Mouse (Mus musculus): Measurements from ENCODE around the gene Supt4a. TPM values are rescaled to one million over a fixed set of nuclear protein-coding genes. Genes with fewer than 3 reads are reported as not detected.

The Supt4a gene
- total RNA-seq (2014; fragmentation: Nextera tagmentation) (146 and 192 TPM in 2 replicates), total RNA-seq (2017) (55.2 and 75.2 TPM in 2 replicates)

DNA sequence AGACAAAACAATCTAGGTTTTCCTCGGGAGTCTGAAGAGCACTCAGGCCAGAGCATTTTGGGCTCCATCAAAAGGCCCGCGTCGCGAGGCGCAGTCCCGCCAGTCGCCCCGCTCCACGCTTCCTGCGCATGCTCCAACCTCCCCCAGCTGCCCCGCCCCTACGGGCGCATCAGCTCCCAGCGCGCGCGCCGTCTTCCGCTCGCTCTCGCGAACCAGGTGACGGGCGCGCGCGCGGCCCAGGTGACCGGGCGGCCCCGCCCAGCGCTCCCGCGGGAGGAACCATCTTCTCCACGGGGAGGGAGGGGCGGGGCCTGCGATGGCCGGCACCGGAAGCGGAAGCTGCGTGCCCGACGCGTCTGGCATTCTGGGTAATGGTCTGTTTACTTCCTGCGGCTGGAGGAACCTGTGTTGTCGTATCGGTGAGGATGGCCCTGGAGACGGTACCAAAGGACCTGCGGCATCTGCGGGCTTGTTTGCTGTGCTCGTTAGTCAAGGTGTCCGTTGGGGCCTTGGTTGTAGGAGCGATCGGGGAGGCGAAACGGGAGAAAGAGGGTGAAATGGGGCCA, at the start of gene Supt4a:
Gene Supt4a, plus strand, starts transcription at position 378 of the 566 bp plus-strand sequence.
- ATAC-seq (replicated peaks; ENCODE audit: low FRiP score, low TSS enrichment, poor library complexity, severe bottlenecking) = peak; percentile 84

DNA sequence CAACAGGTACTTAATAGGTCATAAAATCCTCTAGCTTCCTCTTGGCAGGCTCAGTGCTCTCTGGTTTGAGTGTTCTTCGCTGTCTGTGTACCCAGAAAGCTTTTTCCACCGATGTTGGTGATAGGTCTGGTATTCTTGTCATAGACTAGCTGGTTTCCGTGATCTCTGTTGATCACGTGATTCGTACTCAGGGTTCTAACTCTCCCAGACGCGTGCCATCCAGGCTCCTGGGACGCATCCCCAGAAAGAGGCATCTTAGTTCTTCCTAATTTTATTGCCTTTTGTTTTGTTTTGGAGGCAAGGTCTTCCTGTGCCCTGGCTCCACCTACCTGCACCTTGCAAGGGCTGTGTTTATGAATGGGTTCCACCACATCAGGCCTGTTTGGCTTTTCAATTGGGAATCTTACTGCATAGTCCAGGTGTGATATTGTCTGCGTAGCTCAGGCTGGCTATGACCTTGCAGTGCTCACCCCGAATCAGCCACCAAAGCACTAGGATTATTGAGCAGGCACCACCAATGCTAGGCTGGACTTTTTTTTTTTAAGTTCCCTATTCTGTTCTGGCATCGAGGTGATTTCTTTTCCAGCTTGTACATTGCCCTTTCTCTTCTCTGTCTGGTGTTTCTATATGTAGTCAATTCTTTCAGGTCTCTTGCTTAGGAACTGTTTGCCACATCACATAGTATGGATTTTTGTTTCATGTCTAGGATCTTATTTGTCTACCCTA, 48.7 kb upstream of the Supt4a start:
- ATAC-seq (replicated peaks; ENCODE audit: low FRiP score, low TSS enrichment, poor library complexity, severe bottlenecking) = no peak

DNA sequence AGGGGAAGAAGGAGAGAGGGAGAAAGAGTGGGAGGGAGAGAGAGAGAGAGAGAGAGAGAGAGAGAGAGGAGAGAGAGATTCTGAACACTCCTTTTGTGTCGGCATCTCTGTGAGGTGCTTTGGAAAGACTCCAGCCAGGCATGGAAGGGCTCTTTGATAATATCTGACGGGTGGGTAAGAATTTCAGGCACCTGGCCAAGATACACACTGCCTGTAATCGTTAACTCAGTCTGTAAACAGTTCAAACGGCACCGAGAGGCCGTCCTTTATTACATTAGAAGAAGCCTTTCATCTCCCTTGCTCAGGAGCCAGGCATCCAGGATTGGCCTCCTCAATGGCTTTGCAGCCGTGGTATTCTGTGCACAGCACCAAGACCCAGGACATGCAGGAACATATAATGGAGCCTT, 47.9 kb upstream of the Supt4a start:
- peak; percentile 67 for ATAC-seq (replicated peaks; ENCODE audit: low FRiP score, low TSS enrichment, poor library complexity, severe bottlenecking)

DNA sequence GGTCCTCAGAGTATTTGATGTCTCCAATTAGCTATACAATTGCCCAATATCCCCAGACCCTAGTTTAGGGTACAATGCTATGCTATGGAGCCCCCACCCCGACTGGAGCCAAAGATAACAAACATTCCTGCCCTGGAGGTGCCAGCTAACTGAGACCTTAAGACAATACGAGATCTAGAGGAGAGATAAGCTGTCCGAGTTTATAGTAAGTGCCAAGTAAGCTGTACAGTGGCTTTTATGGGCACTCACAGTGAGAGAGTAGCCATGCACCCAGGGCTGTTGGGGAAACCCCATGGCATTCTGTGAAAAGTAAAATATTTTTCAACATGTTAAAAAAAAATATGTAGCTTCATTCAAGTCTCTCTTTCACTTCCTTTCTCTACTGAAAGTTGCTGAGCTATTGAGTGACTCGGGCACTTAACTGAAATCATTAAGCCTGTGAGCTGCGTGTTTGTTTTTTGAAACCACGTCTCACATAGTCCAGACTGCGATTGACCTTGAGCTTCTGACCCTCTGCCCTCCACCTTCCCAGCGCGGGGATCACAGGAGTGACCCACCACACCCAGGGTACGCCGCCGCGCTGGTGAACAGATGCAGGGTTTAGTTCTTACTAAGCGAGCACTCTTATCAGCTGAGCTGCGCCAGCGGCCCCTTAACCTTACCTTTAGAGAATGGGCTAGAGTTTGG, 47.2 kb upstream of the Supt4a start:
- peak; percentile 57; the same call in 1 of the 2 replicates for ATAC-seq (replicated peaks; ENCODE audit: low FRiP score, low TSS enrichment, poor library complexity, severe bottlenecking)

DNA sequence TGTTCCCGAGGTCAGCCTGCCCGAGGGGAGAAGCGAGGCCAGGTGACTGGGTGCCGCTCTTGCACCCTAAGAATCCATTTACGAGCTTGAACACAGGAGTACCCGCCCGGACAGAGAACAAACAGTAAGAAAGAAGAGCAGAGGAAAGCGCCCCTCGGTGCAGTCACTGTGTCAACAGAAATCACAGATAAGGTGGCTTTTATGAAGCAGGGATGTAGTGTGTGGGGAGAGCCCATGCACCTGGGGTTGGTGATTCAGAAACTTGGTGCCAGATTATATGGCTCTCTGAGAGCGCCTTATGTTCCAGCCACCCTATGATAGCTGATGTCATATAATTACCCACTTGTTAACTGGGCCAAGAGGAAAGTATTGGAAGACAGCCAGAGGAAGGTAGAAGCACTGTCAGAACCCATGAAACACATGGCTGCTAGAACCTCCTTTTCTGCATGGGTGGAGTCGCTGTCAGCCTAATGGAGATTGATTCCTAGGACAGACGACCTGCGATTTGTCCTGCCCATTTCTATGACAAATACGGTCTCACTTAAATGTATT, 40.1 kb upstream of the Supt4a start:
- no peak for ATAC-seq (replicated peaks; ENCODE audit: low FRiP score, low TSS enrichment, poor library complexity, severe bottlenecking)

DNA sequence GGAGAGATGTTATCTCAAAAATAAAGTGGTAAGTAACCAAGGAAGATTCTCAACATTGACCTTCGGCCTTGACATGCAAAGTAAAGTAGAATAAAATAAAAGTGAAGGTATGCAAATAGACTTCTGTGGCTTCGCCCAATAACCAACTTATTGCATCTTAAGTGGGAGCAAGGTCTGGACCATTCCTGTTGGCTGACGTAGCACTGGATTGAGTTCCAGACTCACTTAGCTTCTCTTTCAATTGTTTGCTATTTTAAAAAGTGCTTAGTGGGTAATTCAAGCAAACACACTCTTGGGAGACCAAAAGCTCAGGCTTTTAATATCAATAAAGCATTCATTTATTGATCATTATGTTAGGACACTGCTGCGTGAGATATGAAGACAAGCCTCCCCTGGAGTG, 39.2 kb upstream of the Supt4a start:
- no peak for ATAC-seq (replicated peaks; ENCODE audit: low FRiP score, low TSS enrichment, poor library complexity, severe bottlenecking)

DNA sequence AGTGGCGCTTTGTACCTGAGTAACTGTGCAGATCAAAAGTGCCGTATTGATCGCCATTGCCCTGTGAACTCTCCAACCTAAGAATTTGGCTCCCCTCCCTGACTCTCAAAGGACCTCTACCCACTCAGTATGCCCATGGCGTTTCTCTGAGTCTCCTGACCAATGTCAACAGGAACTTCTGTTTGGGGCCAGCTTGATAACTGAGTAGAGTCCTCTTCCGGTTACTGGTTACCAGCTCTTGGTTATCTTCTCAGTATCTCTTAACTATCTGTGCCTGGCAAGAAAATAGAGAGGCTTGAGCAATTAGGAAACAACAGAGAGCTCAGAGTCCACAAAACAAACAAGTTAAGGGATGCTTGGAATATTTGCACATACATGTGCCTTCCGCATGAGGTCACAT, 36.2 kb upstream of the Supt4a start:
- no peak for ATAC-seq (replicated peaks; ENCODE audit: low FRiP score, low TSS enrichment, poor library complexity, severe bottlenecking)

DNA sequence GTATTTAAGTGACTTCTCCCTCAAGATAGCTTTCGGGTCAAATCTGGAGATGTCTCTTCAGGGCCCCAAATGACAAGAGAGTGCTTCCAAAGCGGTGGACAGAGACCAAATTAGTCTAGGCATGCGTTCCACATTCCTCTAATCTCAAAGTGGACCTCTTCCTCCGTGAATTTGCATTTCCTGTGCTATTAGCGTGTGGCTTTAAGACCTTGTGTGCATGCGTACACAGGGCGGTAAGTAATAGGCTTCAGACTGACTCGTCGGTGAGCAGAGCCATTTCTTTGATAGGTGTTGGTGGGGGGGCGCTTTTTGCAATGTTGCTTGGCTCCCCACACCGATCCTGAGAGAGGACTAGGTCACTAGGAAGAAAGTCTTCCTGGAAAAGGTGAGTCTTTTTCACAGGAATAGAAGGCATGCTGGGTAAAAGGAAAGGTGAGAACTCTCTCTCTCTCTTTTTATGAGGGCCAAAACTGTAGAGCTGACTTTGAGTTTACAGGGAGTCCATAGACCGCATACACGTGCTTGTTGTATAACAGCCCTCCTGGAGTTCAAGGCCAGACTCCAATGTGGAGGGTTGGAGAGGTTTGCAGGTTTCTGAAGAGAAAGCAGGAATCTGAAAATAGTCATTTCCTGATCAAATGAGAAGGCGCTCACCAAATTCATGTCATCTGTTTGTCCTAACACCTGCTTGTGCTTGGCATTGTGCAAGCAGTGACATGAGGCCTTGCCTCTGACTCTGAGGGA, 35.3 kb upstream of the Supt4a start:
- peak; percentile 56; the same call in 1 of the 2 replicates for ATAC-seq (replicated peaks; ENCODE audit: low FRiP score, low TSS enrichment, poor library complexity, severe bottlenecking)

DNA sequence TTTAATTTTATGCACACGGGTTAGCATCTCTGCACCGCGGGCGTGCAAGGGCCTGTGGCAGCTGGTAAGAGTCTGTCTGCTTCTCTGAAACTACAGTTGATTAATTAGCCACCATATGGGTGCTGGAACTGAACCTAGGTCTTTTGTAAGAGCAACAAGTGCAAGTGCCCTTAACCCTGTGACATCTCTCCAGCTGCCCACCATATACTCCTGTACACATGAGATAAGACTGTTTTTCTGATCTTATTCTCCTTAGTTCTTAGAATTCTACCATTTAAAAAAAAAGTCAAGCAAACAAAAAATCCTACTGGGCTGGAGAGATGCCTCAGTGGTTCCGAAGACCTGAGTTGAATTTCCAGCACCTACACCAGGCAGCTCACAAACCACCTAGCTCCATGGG, 33.7 kb upstream of the Supt4a start:
- ATAC-seq (replicated peaks; ENCODE audit: low FRiP score, low TSS enrichment, poor library complexity, severe bottlenecking) = peak; percentile 54; the same call in 1 of the 2 replicates

DNA sequence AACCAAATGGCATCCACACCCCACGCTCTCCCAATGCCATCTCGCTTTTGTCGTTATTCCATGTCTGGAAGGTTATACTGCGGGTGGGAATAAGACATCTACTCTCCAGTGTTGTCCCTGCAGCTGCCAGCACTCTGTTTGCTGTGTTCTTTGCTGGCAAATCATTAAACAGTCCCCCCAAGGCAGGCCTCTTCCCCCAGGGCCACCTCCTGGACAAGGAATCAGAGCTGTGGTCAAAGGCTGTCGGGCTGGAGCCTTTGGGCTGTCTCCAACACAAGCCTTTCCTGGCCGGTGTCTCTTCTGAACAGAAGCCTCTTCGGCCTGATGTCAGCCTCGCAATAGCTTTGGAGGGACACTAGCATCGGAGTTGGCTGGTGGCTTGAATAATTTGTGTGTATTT, 33.1 kb upstream of the Supt4a start:
- ATAC-seq (replicated peaks; ENCODE audit: low FRiP score, low TSS enrichment, poor library complexity, severe bottlenecking) = no peak

DNA sequence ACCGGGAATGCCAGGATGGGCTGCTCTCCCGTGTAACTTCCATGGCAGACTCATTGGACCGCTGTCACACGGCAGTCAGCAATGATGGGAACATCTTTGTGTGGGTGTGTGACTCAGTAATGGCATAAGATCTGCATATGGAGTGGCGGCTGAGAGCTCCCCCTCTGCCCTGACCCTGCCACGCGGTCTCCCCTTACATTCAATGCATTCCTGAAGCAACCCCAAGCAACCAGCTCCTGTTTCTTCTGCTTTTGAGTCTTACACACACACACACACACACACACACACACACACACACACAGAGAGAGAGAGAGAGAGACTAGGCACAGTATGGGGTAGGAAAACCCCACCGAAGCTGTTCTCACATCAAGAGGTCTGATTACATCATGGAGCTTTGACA, 29.8 kb upstream of the Supt4a start:
- ATAC-seq (replicated peaks; ENCODE audit: low FRiP score, low TSS enrichment, poor library complexity, severe bottlenecking) = no peak

DNA sequence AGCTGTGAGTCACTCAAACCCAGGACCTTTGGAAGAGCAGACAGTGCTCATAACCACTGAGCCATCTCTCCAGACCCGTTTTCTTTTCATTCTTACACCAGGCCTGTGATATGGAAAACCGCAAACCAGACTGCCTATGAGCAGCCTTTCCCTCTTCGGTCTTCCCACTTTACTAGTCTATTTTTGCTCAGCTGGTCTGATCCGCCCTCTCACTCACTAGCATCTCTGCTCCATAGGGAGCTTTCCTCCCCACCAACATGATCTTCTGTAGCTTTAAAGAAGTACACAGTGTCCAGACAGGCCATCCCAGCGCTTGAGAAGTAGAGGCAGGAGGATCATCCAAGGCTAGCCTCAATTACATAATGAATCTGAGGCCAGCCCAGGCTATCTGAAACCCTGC, 28.4 kb upstream of the Supt4a start:
- no peak for ATAC-seq (replicated peaks; ENCODE audit: low FRiP score, low TSS enrichment, poor library complexity, severe bottlenecking)

DNA sequence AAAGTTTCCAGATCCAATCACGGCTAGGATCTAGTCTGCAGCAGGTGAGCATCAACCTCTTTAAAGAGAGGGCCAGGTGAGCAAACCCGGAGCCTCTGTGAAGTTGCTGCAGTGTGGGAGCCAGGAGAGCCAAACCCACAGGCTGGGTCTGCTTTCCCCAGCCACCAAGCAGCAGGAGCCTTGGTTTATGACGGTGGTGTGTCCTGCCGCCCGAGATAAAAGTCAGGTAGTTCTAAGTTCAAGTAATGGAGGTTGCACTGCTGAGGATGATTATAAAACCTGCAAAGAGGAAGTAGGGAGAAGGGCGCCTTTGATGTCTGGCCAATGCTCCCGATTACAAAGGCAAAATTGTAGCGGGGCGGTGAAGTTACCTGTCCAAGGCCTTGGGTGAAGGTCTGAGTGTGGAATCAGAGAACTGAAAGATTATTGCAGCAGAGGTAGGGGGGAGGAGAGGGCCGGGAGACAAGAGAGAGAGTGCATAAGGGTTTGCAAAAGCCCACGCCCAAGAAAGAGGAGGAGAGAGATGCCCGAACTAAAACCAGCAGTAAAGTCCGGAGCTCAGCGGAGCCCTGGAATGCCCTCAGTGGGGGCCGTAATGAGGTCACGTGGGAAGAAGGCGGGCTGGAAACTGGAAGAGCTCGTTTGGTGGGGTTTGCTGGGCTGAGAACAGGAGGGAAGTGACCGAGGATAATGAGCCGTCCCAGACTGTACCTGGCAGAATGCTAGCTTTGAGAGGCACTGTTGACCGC, 27.7 kb upstream of the Supt4a start:
- 0 out of 2 replicates have a peak, but pooled peaks have one; percentile 55 for ATAC-seq (replicated peaks; ENCODE audit: low FRiP score, low TSS enrichment, poor library complexity, severe bottlenecking)

DNA sequence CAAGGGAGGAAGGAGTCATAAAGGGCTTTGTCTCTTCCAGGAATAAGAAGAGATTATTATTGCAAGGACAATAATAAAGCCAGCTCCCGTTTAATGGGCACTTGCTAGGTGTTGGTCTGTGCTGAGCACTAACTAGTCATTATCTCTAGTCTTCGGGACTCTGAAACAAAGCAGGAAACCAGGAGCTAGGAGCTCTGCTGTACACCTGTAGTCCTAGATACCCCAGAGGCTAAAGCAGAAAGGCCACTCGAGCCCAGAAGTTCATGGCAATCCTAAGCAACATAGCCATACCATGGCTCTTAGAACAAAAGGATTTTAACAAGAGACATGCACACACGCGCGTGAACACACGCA, 27.1 kb upstream of the Supt4a start:
- no peak for ATAC-seq (replicated peaks; ENCODE audit: low FRiP score, low TSS enrichment, poor library complexity, severe bottlenecking)

DNA sequence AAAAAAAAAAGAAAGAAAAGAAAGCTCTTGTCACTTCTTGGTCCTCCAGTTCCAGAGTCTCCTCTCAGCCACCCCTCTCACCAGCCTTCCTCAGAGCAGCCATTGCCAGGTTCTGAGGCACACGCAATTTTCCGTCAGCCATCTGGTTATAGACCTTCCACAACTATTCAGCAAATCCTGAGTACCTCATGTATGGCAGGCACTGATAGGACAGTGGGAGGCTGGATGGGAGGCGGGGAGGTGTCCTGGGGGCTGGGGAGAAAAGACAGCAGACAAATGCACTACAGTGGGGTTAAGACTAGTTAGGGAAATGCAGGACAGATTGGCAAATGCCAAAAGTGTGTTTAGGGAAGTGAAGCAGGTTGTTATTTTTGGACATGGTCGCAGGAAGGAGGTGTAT, 25.2 kb upstream of the Supt4a start:
- ATAC-seq (replicated peaks; ENCODE audit: low FRiP score, low TSS enrichment, poor library complexity, severe bottlenecking) = peak; percentile 32; the same call in 1 of the 2 replicates

DNA sequence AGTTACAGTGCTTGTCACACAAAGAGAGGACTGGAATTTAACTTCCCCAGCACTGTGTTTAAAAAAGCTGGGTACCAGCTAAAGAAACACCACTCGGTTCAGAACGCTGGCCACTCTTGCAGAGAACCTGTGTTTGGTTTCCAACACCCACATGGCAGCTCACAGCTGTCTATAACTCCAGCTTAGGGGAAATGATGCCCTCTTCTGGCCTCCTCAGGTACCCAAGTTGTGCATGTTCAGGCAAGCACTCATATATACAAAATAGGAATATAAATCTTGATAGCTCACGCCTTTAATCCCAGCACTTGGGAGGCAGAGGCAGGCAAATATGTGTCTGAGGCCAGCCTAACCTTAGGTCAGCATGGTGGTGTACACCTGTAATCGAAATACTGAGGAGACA, 21.4 kb upstream of the Supt4a start:
- ATAC-seq (replicated peaks; ENCODE audit: low FRiP score, low TSS enrichment, poor library complexity, severe bottlenecking) = no peak

DNA sequence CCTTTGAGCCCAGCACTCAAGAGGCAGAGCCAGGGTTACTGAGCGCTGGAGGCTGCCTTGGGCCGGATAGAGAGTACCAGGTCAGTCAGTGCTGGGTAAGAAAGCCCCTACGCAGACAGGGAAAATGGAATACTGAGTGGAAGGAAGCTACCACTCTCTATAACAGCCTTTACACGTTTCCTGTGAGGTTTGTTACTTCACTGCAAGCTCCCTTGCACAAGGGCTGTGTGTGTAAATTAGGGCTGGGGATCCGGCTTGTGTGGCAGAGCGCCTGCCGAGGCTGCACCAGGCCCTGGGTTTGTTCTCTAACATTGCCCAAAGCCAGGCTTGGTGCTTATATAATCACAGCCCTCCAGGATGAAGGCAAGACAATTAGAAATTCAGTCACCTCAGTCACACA, 17.8 kb upstream of the Supt4a start:
- no peak for ATAC-seq (replicated peaks; ENCODE audit: low FRiP score, low TSS enrichment, poor library complexity, severe bottlenecking)

DNA sequence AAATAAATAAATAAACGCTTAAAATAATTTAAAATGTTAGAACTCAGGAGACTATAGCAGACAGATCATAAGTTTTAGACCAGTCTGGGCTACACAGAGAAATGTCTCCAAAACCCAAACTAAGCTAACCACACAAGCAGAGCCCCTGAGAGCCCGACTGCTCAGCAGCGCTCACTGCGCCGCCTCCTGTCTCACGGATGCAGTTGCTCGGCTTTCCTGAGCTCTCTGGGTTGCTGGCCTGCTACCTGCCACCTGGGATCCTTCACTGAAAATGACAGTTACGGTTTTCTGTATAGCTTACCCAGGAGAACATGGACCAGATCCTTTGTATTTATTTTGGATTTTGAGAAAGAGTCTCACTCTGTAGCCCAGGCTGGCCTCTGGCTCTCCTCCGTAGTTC, 17.0 kb upstream of the Supt4a start:
- ATAC-seq (replicated peaks; ENCODE audit: low FRiP score, low TSS enrichment, poor library complexity, severe bottlenecking) = no peak

DNA sequence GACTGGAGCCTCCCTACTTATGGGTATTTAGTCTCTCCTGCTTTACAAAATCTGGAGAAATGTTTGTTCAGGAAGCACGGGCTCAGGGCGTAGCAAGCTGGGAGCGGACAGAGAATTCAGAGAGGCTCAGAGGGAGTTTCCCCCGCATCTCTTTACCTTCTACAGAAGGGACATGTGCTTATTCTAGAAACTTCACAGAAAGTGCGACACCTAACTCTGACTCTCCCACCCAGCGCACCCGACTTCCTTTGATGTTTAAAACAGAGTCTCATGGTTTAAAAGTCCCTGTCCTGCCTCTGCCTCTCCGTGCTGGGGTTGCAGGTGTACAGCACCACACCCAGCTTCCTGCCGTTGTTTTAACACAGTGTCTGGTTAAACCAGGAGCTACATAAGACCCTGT, 16.5 kb upstream of the Supt4a start:
- ATAC-seq (replicated peaks; ENCODE audit: low FRiP score, low TSS enrichment, poor library complexity, severe bottlenecking) = no peak

Measured in megakaryocyte-erythroid progenitor cell, adult 5-6 weeks (primary cell).